Mouse (Mus musculus): ENCODE measurements around the gene Qrich2. TPM values are rescaled to one million over a fixed set of nuclear protein-coding genes. Genes with fewer than 3 reads are reported as not detected.

The Qrich2 gene
- polyA plus RNA-seq, 1 experiment from 2014 or later: not detected

- H3K4me1 ChIP-seq (replicated peaks; ENCODE audit: control insufficient read depth, insufficient read depth, low read length): peaks cover 7% of the 10 kb centered on the region; the same call in 1 of the 2 replicates
- ATAC-seq (replicated peaks; ENCODE audit: low FRiP score) (peak; percentile 99), DNase-seq (ENCODE audit: low spot score) (peak; percentile 100)
- peak within 1 kb of the TSS; percentile 93 for H3K4me3 ChIP-seq (ENCODE audit: low read depth, low read length)
- no peaks in the 10 kb centered on the region for H3K9me3 ChIP-seq (ENCODE audit: control insufficient read depth, low read length)
- peak within 1 kb of the TSS; percentile 84 for H3K27ac ChIP-seq (ENCODE audit: low read depth, low read length)
- peak within 1 kb of the TSS; percentile 84 for H3K4me2 ChIP-seq (ENCODE audit: low read depth, low read length, severe bottlenecking)
- 3% methylated on average over 59 of the region's 66 CpGs for WGBS
- H3K36me3 ChIP-seq (ENCODE audit: control insufficient read depth, insufficient read depth, low read length): peaks cover 4% of the 10 kb centered on the region; the same call in 1 of the 2 replicates
- H3K9ac ChIP-seq (ENCODE audit: low read length): peak within 1 kb of the TSS; percentile 96
- H3K27me3 ChIP-seq (ENCODE audit: control insufficient read depth, insufficient read depth, low read length): peaks cover 3% of the 10 kb centered on the region; the same call in 1 of the 2 replicates
Measured at GRCm38 (mm10) chr11:116433356-116434286, 32.4 kb downstream of the Qrich2 start, which contains the start of gene Ubald2. TSS of gene Ubald2 (plus strand) at chr11:116434094.

GRCm38 (mm10) chr11:116432593-116433355, 33.3 kb downstream of the Qrich2 start:
- Histone ChIP-seq H3K9ac (ENCODE audit: low read length) (peak overlapping the region; percentile 1; the same call in 1 of the 2 replicates), H3K27ac (ENCODE audit: low read depth, low read length) (no peak overlapping the region), H3K4me2 (ENCODE audit: low read depth, low read length, severe bottlenecking) (no peak overlapping the region), H3K9me3 (ENCODE audit: control insufficient read depth, low read length) (no peaks in the 10 kb centered on the region), H3K4me1 (replicated peaks; ENCODE audit: control insufficient read depth, insufficient read depth, low read length) (peaks cover 7% of the 10 kb centered on the region; the same call in 1 of the 2 replicates), H3K27me3 (ENCODE audit: control insufficient read depth, insufficient read depth, low read length) (peaks cover 3% of the 10 kb centered on the region; the same call in 1 of the 2 replicates), H3K4me3 (ENCODE audit: low read depth, low read length) (no peak overlapping the region), H3K36me3 (ENCODE audit: control insufficient read depth, insufficient read depth, low read length) (peaks cover 4% of the 10 kb centered on the region; the same call in 1 of the 2 replicates)
- 60% methylated on average over 8 of the region's 8 CpGs for WGBS
- no peak for DNase-seq (ENCODE audit: low spot score)
- no peak for ATAC-seq (replicated peaks; ENCODE audit: low FRiP score)

DNA sequence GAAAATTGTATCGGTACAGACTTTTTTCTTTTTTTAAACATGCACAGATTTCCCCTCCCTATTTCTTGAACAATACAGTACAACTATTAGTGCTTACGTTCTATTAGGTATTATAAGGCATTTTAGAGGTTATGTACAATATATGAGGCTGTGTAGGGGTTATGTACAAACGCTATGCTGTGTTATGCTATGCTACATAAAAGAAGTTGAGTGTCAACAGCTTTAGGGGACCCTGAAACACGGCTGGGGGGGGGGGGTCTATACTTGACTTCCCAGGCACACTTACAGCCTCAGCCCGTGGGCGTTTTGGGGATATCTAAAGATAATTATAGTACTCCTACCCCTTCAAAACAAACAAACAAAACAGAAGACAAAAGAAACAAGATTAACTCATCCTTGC, 33.9 kb downstream of the Qrich2 start:
- Histone ChIP-seq H3K4me2 (ENCODE audit: low read depth, low read length, severe bottlenecking) (no peak overlapping the region), H3K4me3 (ENCODE audit: low read depth, low read length) (no peak overlapping the region), H3K27me3 (ENCODE audit: control insufficient read depth, insufficient read depth, low read length) (peaks cover 3% of the 10 kb centered on the region; the same call in 1 of the 2 replicates), H3K27ac (ENCODE audit: low read depth, low read length) (no peak overlapping the region), H3K36me3 (ENCODE audit: control insufficient read depth, insufficient read depth, low read length) (no peaks in the 10 kb centered on the region), H3K9ac (ENCODE audit: low read length) (no peak overlapping the region), H3K4me1 (replicated peaks; ENCODE audit: control insufficient read depth, insufficient read depth, low read length) (peaks cover 7% of the 10 kb centered on the region; the same call in 1 of the 2 replicates), H3K9me3 (ENCODE audit: control insufficient read depth, low read length) (no peaks in the 10 kb centered on the region)
- WGBS: 46% methylated on average over 6 of the region's 6 CpGs
- DNase-seq (ENCODE audit: low spot score): no peak
- no peak for ATAC-seq (replicated peaks; ENCODE audit: low FRiP score)

DNA sequence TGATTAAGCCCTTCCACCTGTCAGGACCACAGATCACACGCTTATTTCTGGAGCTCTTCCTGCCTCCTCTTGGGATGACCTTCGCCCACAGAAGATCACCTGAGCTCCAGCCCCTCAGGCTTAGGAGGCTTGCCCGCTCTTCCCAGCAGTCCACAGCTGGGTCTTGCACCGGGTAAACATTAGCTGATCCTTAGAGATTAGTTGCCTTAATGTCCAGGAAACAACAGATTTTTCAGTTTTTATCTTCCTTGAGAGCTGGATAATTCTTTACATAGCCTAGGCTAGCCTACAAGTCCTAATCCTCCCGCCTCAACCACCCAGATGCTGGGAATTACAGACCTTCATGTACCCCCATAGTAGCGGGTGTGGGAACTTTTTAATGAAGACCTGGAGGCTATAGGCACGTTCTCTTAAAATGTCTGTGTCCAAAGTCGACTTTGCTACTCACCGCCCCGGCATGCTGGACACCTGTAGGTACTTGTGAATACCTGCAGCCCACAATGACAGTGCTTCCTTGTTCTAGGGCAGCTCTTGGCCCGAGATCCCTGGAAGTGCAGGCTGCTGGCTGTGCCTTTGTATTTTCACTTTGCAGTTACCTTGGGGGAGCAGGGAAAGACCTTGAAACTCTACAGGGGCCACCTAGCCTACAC, 34.5 kb downstream of the Qrich2 start:
- 52% methylated on average over 11 of the region's 11 CpGs for WGBS
- Histone ChIP-seq H3K9me3 (ENCODE audit: control insufficient read depth, low read length) (no peaks in the 10 kb centered on the region), H3K27me3 (ENCODE audit: control insufficient read depth, insufficient read depth, low read length) (peaks cover 3% of the 10 kb centered on the region; the same call in 1 of the 2 replicates), H3K9ac (ENCODE audit: low read length) (no peak overlapping the region), H3K27ac (ENCODE audit: low read depth, low read length) (no peak overlapping the region), H3K4me3 (ENCODE audit: low read depth, low read length) (no peak overlapping the region), H3K4me2 (ENCODE audit: low read depth, low read length, severe bottlenecking) (no peak overlapping the region; the same call in 1 of the 2 replicates), H3K36me3 (ENCODE audit: control insufficient read depth, insufficient read depth, low read length) (no peaks in the 10 kb centered on the region), H3K4me1 (replicated peaks; ENCODE audit: control insufficient read depth, insufficient read depth, low read length) (peaks cover 2% of the 10 kb centered on the region; the same call in 1 of the 2 replicates)
- DNase-seq (ENCODE audit: low spot score): no peak
- no peak for ATAC-seq (replicated peaks; ENCODE audit: low FRiP score)

DNA sequence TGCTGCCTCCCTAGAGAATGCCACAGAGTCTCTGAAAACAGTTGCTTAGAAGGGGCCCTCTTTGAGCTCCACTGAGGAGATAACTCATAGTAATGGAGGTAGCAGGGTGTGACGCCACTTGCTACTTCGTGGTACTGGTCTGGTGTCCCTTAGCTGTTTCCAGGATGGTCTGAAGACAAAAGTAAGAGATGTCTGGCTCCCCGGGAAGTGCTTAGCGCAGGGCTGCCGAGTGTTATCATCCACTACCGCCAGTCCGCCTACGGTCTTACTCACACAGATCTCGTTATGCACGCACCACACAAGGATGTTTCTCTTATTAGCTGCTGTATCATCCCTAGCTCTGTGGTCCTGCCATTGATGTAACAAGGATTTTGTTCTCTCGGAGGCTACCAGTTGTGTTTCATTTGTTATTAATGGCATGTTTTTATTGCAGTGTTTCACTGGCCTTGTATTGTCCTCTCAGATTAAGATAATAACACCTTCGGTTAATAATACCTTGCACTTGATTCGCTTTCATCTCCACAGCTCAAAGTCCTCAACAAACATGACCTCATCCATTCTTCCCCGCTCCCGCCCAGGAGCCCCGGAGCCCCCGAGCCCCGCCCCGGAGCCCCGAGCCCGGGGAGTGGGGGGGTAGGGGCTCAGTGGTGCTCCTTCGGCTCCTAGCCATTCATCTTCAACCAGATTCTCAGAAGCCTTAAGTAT, 35.2 kb downstream of the Qrich2 start:
- Histone ChIP-seq H3K9me3 (ENCODE audit: control insufficient read depth, low read length) (no peaks in the 10 kb centered on the region), H3K27me3 (ENCODE audit: control insufficient read depth, insufficient read depth, low read length) (peaks cover 3% of the 10 kb centered on the region; the same call in 1 of the 2 replicates), H3K4me3 (ENCODE audit: low read depth, low read length) (no peak overlapping the region), H3K4me2 (ENCODE audit: low read depth, low read length, severe bottlenecking) (no peak overlapping the region; the same call in 1 of the 2 replicates), H3K4me1 (replicated peaks; ENCODE audit: control insufficient read depth, insufficient read depth, low read length) (peaks cover 2% of the 10 kb centered on the region; the same call in 1 of the 2 replicates), H3K27ac (ENCODE audit: low read depth, low read length) (no peak overlapping the region), H3K9ac (ENCODE audit: low read length) (no peak overlapping the region), H3K36me3 (ENCODE audit: control insufficient read depth, insufficient read depth, low read length) (no peaks in the 10 kb centered on the region)
- DNase-seq (ENCODE audit: low spot score) (no peak), ATAC-seq (replicated peaks; ENCODE audit: low FRiP score) (no peak)
- 35% methylated on average over 22 of the region's 22 CpGs for WGBS

DNA sequence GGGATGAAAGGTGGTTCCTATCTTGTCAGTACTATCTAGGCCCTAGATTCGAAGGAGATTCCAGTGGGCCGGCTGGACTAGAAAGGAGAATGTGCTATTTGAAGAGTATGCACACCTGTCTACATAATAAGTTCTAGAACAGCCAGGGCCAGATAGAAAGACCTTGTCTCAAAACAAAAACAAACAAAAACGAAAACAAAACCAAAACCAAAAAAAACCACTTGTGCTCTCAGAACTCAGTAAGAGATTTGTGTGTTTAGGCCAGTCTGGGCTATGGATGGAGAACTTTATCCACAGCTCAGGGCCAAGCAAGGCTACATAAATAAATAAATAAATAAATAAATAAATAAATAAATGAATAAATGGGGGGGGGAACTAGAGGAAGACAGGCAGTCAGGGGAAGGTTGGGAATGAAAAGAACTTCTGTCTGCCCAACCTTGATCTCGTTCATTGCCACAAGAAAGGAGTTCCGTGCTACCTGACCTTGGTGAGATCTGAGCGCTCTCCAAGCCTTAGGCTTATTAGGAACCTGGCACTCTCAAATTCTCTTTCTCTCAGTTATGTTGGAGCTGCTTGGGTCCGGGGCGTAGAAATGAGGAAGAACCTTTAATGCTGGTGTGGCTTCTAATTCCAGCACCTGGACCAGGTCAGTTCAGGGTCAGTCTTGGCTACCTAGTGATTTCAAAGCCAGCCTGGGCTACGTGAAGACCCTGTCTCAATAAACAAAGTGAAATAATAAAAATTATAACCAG, 36.0 kb downstream of the Qrich2 start:
- Histone ChIP-seq H3K4me3 (ENCODE audit: low read depth, low read length) (no peak overlapping the region), H3K36me3 (ENCODE audit: control insufficient read depth, insufficient read depth, low read length) (no peaks in the 10 kb centered on the region), H3K9me3 (ENCODE audit: control insufficient read depth, low read length) (no peaks in the 10 kb centered on the region), H3K4me1 (replicated peaks; ENCODE audit: control insufficient read depth, insufficient read depth, low read length) (no peaks in the 10 kb centered on the region), H3K4me2 (ENCODE audit: low read depth, low read length, severe bottlenecking) (no peak overlapping the region), H3K9ac (ENCODE audit: low read length) (no peak overlapping the region), H3K27ac (ENCODE audit: low read depth, low read length) (no peak overlapping the region), H3K27me3 (ENCODE audit: control insufficient read depth, insufficient read depth, low read length) (peaks cover 3% of the 10 kb centered on the region; the same call in 1 of the 2 replicates)
- 89% methylated on average over 9 of the region's 9 CpGs for WGBS
- DNase-seq (ENCODE audit: low spot score): no peak
- ATAC-seq (replicated peaks; ENCODE audit: low FRiP score): no peak

Measured in forebrain, embryonic 11.5 days (tissue).